Mouse (Mus musculus) midbrain, postnatal 0 days (tissue): ENCODE results near the gene Slc22a29. TPM values are rescaled to one million over a fixed set of nuclear protein-coding genes. Genes with fewer than 3 reads are reported as not detected.
"Not testable (repeated sequence)": the region's sequence is repeated elsewhere in the genome, so short reads cannot be mapped to it uniquely, and the experiment has no call there.

ENCODE experiments used
- ATAC-seq: fragments of 200-750 bp; cut with Nextera tagmentation; 2 replicates; pipeline ENCODE4 v1.8.0; 2017; ENCODE audit warnings: moderate number of reproducible peaks, mild to moderate bottlenecking, moderate TSS enrichment, moderate library complexity; ENCODE audit not compliant: low FRiP score
- DNase-seq: peaks from one replicate; pipeline ENCODE4 v3.0.0-alpha.2; 2015; ENCODE audit warnings: low spot score
- H3K27ac ChIP-seq: fragments of 300-500 bp; sonication (generic); 2 replicates; pipeline ENCODE4 v1.5.1; 2014; ENCODE audit warnings: low read depth, mild to moderate bottlenecking, low read length, mixed read lengths
- H3K27me3 ChIP-seq: fragments of 300-500 bp; sonication (generic); 2 replicates; pipeline ENCODE4 v1.6.1; 2014; ENCODE audit warnings: low read length, control low read depth, mixed read lengths; ENCODE audit not compliant: insufficient read depth
- H3K36me3 ChIP-seq: fragments of 300-500 bp; sonication (generic); 2 replicates; pipeline ENCODE4 v1.6.1; 2014; ENCODE audit warnings: low read length, control low read depth, mixed read lengths; ENCODE audit not compliant: insufficient read depth
- H3K4me1 ChIP-seq: fragments of 300-500 bp; sonication (generic); 2 replicates; pipeline ENCODE4 v1.6.1; 2014; ENCODE audit warnings: mild to moderate bottlenecking, control low read depth, antibody characterized with exemption, low read length, mixed read lengths; ENCODE audit not compliant: insufficient read depth
- H3K4me2 ChIP-seq: fragments of 300-500 bp; sonication (generic); 2 replicates; pipeline ENCODE4 v1.6.1; 2014; ENCODE audit warnings: low read depth, mild to moderate bottlenecking, low read length, mixed read lengths; ENCODE audit not compliant: poor library complexity, severe bottlenecking
- H3K4me3 ChIP-seq: fragments of 300-500 bp; sonication (generic); 2 replicates; pipeline ENCODE4 v1.5.1; 2014; ENCODE audit warnings: low read depth, mild to moderate bottlenecking, low read length, moderate library complexity
- H3K9ac ChIP-seq: fragments of 300-500 bp; sonication (generic); replicated peaks from 2 replicates; pipeline ENCODE4 v1.6.1; 2014; ENCODE audit warnings: mild to moderate bottlenecking, low read length, moderate library complexity, mixed read lengths; ENCODE audit not compliant: poor library complexity, severe bottlenecking
- H3K9me3 ChIP-seq: fragments of 300-500 bp; sonication (generic); 2 replicates; pipeline ENCODE4 v1.6.1; 2016; ENCODE audit warnings: low read length, control low read depth
- CTCF ChIP-seq: IDR thresholded peaks from 2 replicates; pipeline ENCODE4 v1.5.1; 2016; ENCODE audit warnings: antibody characterized with exemption, mild to moderate bottlenecking
- WGBS: fragments of 180-500 bp; shearing (Covaris S2); extraction: QIAGEN DNeasy Blood & Tissue Kit; methylation state at CpG from one replicate; pipeline ENCODE4 v1.1.7; 2014; 5-methylcytosine and 5-hydroxymethylcytosine counted together
- polyA plus RNA-seq: library from polyadenylated mRNA; unstranded; fragments of >200 nt; fragmentation: Nextera tagmentation; extraction: Ambion mirVana; gene quantifications from 2 replicates; pipeline ENCODE4 v1.2.1, GENCODE M21; 2015
- total RNA-seq: library from RNA; depleted of rRNA; stranded (reverse); fragments of >200 nt; gene quantifications from 2 replicates; pipeline ENCODE4 v1.2.3, GENCODE M21; 2014; rRNA removed

Slc22a29 gene
- not detected in 2 replicates for total RNA-seq
- polyA plus RNA-seq = 0.21 TPM in 1 of 2 replicates, not detected in the other

DNA sequence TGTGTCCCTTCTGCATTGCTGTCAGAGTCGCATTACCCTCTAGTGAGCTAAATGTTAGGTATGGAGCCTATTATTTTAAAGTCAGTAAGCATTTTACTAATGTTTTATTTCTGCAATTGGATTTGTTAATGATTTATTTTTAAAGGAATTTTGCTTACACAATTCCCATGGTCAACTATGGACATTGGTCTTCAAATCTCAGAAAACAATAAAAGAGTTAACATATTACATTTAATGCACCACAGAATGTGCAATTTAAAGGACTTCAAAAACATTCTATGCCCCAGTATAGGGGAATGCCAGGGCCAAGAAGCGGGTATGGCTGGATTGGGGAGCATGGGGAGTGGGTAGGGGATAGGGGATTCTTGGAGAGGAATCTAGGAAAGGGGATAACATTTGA, at the start of gene Slc22a29:
Slc22a29 (minus strand) TSS at position 101 of the 400 bp plus-strand sequence.
- no peak within 1 kb of the TSS for H3K9ac ChIP-seq
- no peak for TF ChIP-seq CTCF
- H3K9me3 ChIP-seq = peaks cover 7% of the 10 kb centered on the region; the same call in 1 of the 2 replicates
- WGBS = 82% methylated on average over 2 of the region's 2 CpGs
- H3K4me1 ChIP-seq = no peaks in the 10 kb centered on the region
- H3K4me2 ChIP-seq = no peak within 1 kb of the TSS
- H3K4me3 ChIP-seq = no peak within 1 kb of the TSS
- no peak within 1 kb of the TSS for H3K27ac ChIP-seq
- DNase-seq = no peak
- no peak for ATAC-seq
- H3K36me3 ChIP-seq = no peaks in the 10 kb centered on the region
- no peaks in the 10 kb centered on the region for H3K27me3 ChIP-seq

DNA sequence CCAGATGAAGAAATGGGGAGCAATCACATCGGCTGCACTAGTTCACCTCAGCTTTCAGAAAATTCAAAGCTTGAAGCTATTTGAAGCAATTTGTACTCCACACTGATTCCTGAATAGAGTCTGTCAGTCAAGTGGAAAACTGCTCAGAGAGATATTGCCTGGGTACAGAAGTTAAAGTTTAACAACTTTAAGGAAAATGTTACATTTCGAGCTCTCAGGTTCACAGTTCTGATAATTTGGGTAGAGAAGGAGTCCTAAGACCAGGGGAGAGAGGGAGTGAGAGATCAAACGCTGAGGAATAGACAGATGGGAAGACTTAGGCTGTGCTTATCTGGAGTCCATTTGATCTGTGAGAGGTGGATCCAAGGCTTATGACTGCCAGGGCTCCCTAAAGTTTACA, 46.6 kb upstream of the Slc22a29 start:
- TF ChIP-seq CTCF = no peak
- ATAC-seq (no peak), DNase-seq (no peak)
- no peak overlapping the region for H3K4me2 ChIP-seq
- H3K4me3 ChIP-seq = no peak overlapping the region
- H3K36me3 ChIP-seq = no peaks in the 10 kb centered on the region
- 73% methylated on average over 3 of the region's 3 CpGs for WGBS
- H3K27me3 ChIP-seq = no peaks in the 10 kb centered on the region
- H3K4me1 ChIP-seq = no peaks in the 10 kb centered on the region
- no peak overlapping the region for H3K27ac ChIP-seq
- H3K9me3 ChIP-seq = 0 out of 2 replicates have a peak, but pooled peaks cover 4% of the 10 kb centered on the region
- H3K9ac ChIP-seq = no peak overlapping the region

DNA sequence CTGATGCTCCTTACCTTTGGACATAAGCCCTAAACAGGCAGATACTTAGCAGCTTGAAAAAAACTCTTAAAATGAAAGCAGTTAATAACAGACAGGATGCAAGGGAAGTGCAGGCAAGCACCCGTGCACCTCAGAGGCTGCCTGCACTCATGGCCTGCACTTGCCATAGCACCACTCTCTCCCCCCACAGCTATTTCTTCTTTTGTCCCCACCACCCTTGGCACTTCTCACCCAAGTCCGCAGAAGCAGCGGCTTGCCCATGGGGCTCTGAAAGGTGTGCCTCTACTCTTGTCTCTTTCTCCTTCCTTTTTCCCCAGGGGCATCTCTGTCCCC, 34.0 kb upstream of the Slc22a29 start:
- ATAC-seq (peak; percentile 23; the same call in 1 of the 2 replicates), DNase-seq (no peak)
- no peaks in the 10 kb centered on the region for H3K27me3 ChIP-seq
- H3K4me2 ChIP-seq = peak overlapping the region; percentile 55
- H3K27ac ChIP-seq = peak overlapping the region; percentile 33; the same call in 1 of the 2 replicates
- peak overlapping the region; percentile 43 for H3K4me3 ChIP-seq
- no peaks in the 10 kb centered on the region for H3K36me3 ChIP-seq
- no peaks in the 10 kb centered on the region for H3K4me1 ChIP-seq
- 42% methylated on average over 3 of the region's 3 CpGs for WGBS
- TF ChIP-seq CTCF = no peak
- peaks cover 19% of the 10 kb centered on the region for H3K9me3 ChIP-seq
- peak overlapping the region; percentile 65 for H3K9ac ChIP-seq

DNA sequence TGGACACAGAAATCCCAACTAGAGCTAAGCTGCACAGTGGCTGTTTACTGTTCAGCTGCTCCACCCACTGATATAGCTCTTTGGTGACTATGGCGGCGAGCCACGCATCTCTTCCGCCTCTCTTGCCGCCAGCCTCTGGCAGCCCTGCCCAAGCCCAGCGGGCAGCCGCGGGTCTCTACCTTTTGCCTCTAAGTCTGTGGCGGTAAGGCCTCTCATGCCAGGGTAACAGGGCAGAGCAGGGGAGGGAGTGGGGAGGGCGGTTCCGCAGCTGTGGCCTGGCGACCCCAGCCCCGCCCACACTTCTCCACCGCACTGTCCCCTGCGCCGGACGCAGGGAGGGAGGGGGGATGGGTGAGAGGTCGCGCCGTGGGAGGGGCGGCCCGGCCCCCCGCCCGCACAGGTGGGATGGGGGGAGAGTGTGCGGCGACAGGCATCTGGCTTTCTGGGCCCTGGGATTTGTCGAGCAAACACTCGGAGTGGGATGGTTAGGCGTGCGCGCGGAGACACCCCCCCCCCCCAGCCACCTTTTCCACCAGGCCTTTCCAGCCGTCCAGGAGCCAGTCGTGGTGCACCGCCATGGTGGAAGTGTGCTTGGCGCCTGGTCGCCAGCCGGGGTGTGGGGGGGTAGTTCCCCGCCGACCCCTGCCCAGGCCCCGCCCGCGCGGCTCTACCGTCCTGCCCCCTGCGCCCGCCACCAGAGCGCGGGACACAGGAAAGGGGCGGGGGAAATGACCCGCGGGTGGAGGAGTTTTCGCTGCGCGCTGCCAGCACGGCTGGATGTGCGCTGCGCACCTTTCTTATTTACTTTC, 33.4 kb upstream of the Slc22a29 start:
- Histone ChIP-seq H3K4me2 (peak overlapping the region; percentile 55), H3K27ac (peak overlapping the region; percentile 33), H3K9ac (peak overlapping the region; percentile 65), H3K4me1 (no peaks in the 10 kb centered on the region), H3K36me3 (no peaks in the 10 kb centered on the region), H3K9me3 (peaks cover 17% of the 10 kb centered on the region), H3K4me3 (peak overlapping the region; percentile 43), H3K27me3 (no peaks in the 10 kb centered on the region)
- peak; percentile 59 for DNase-seq
- no peak for TF ChIP-seq CTCF
- peak; percentile 86 for ATAC-seq
- WGBS = 16% methylated on average over 46 of the region's 58 CpGs

DNA sequence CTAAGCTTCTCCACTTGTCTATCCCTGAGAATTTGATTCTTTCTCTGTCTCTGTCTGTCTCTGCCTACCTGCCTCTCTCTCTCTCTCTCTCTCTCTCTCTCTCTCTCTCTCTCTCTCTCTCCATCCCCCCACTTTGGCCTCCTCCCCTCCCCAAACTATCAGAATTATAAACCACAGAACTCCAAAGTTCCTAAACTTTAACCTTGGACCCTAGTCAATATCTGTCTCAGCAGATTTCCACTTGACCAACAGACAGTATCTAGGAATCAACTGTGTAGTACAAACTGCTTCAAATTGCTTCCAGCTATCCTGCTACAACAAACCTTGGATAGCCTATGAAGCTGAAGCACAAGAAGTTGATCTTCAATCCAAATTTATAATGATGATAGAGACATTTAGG, 10.2 kb upstream of the Slc22a29 start:
- no peak for ATAC-seq

DNA sequence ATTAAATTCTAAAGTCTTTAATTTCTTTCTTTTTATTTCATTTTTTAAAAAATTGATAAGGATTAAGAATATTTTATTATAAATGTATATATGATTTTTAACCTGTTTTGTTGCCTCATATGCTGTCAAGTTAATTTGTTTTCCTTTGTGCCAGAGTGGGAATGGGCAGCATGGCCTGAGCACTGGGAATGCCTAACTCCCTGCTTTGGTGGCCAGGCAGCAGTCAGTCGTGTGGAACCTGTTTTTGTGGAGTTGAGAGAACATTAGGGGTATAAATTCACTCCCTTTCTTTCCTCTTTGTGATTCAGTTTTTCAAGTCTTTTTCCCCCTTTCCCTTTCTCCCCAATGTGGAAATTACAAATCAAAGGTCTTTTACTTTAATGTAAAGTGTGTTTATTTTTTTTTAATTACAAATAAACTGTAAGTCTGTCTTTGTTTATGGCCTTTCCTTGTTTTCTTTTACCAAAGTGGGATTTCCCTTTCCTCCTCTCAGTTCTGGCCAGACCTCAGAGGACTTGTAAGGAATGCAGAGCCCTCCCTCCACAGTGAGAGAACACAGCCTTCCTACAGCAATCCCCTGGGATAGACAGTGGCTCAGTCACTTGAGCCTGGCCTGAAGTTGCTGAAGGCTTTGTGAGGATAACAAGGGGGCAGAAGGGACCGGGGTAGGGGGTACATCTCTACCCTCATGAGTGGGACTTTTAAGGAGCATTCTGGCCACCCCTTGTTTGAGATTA, 69.7 kb downstream of the Slc22a29 start:
- Histone ChIP-seq H3K9me3 (peaks cover 12% of the 10 kb centered on the region; the same call in 1 of the 2 replicates), H3K4me1 (no peaks in the 10 kb centered on the region), H3K27ac (no peak overlapping the region), H3K36me3 (no peaks in the 10 kb centered on the region), H3K9ac (no peak overlapping the region), H3K4me2 (no peak overlapping the region), H3K4me3 (no peak overlapping the region), H3K27me3 (no peaks in the 10 kb centered on the region)
- DNase-seq (no peak), ATAC-seq (no peak)
- 54% methylated on average over 2 of the region's 2 CpGs for WGBS
- TF ChIP-seq CTCF = no peak

More for the DNA sequence above, 10.2 kb upstream of the Slc22a29 start:
- no peak for TF ChIP-seq CTCF
- Histone ChIP-seq H3K4me2 (no peak overlapping the region), H3K4me3 (no peak overlapping the region), H3K27ac (no peak overlapping the region), H3K9ac (no peak overlapping the region), H3K27me3 (no peaks in the 10 kb centered on the region), H3K4me1 (no peaks in the 10 kb centered on the region), H3K9me3 (0 out of 2 replicates have a peak, but pooled peaks cover 4% of the 10 kb centered on the region), H3K36me3 (no peaks in the 10 kb centered on the region)
- no peak for DNase-seq

DNA sequence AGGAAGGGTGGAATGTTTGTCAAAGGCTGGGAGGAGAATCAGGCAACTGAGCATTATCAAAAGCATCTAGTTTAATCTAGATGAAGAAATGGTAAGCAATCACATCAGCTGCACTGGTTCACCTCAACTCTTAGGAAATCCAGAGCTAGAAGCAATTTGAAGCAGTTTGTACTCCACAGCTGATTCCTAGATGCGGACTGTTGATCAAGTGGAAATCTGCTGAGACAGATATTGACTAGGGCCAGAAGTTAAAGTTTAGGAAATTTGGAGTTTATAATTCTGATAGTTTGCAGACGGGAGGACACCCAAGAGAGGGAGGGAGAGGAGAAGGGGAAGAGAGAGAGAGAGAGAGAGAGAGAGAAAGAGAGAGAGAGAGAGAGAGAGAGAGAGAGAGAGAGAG, 76.0 kb downstream of the Slc22a29 start:
- not testable (repeated sequence) for H3K27ac ChIP-seq, H3K4me3 ChIP-seq, ATAC-seq, H3K9ac ChIP-seq, H3K27me3 ChIP-seq, H3K9me3 ChIP-seq, H3K36me3 ChIP-seq, DNase-seq, H3K4me1 ChIP-seq, H3K4me2 ChIP-seq
- 71% methylated on average over 2 of the region's 2 CpGs for WGBS

DNA sequence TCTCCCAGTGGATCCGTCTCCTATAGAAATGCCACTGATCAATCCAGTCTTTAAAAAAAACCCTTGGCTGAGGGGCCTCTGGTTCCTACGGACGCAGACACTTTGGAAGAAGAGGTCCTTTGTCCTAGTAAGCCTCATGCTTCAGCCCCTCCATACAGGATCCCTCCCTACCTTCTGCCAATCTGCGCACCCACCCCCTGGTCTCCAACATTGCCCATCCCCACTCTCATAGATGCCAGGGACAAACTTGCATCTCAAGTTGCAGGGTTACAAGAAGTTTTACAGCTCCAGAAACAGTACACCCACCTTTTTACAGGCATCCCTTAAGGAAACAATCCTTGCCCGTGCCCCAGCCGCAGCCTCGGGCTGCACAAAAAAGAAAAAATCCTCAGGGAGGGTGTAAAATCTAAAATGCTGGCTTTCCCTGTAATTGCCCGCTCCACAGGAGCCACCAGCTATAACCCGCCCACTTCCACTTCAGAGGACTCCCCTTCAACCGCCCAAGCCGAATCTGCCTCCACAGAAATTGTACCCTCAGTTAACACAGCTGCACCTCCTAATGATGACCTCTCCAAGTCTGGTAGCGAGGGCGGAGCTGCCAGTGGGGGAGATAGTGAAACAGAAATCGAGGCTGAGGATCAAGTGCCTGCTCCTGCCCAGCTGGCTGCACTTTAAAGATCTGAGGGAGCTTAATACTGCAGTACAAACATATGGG, 84.4 kb downstream of the Slc22a29 start:
- not testable (repeated sequence) for ATAC-seq, H3K9me3 ChIP-seq, H3K4me2 ChIP-seq, H3K27ac ChIP-seq, H3K4me3 ChIP-seq, H3K36me3 ChIP-seq, H3K9ac ChIP-seq, H3K4me1 ChIP-seq, DNase-seq, H3K27me3 ChIP-seq
- WGBS = 78% methylated on average over 14 of the region's 14 CpGs
